Mouse (Mus musculus) testis, adult 2 months (tissue): ENCODE results near the gene Fxn.

ENCODE experiments used
- CTCF ChIP-seq: fragments of 200-500 bp; IDR thresholded peaks from 2 replicates; pipeline ENCODE4 v1.5.1; 2012; ENCODE audit warnings: low read depth, mild to moderate bottlenecking, inconsistent platforms, low read length, moderate library complexity; ENCODE audit not compliant: control insufficient read depth, insufficient read depth, insufficient replicate concordance
- POLR2A ChIP-seq: fragments of 200-500 bp; IDR thresholded peaks from 2 replicates; pipeline ENCODE4 v1.6.1; 2012; ENCODE audit warnings: low read depth, mild to moderate bottlenecking, inconsistent platforms, low read length, moderate library complexity; ENCODE audit not compliant: control insufficient read depth

DNA sequence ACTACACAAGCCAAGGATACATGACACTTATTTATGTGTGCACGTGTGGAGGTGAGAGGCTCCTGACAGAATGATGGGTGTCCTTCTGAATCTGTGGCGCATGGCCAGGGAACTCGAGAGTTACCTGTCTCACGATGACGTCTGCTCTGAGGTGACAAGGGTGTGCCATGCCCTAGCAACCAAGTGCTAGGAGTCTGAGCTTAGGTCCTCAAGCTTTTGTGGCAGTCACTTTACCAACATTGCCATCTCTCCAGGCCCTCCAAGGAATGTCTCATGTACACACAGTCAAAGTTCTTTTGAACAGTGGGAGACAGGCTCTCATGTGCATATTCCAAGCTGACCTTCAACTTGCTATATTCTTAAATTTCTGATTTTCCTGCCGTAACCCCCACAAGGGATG, 22.4 kb downstream of the Fxn start:
- TF ChIP-seq CTCF (no peak), POLR2A (no peak)
